ENCODE assay signal across 25 mouse cellular contexts in the genomic region with DNA sequence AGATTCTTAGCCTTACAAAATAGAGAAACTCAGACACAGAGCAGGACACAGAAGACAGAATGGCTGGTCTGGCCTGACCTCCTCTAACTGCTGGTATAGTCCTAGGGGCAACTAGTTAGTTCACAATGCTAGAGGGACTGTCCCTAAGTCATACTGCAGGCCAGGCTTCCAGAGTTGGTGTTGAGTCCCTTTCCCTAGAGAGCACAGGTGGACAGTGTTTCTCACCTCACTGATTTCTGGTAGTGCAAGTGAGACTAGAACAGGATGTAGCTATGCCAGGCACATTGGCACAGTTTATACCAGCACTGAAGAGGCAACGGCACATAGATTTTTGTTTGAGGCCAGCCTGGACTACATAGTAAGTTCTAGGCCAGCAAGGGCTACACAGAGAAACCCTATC.
"Had no signal": no experiment of that assay in that cellular context is flagged by ENCODE, and none has a peak within 500 bp of the region (broad histone marks: within the 10 kb centered on the region; RNA-seq: fewer than 3 reads in every experiment).

No protein-coding gene starts in this region.

- H3K27me3 ChIP-seq: intestine, embryonic 15.5 days had no signal

- H3K4me3 ChIP-seq: heart, embryonic 12.5 days; hindbrain, embryonic 10.5 days; hindbrain, embryonic 12.5 days; intestine, embryonic 15.5 days; layer of hippocampus, adult 2 months; left cerebral cortex, adult 2 months; limb, embryonic 10.5 days; limb, embryonic 12.5 days; liver, embryonic 13.5 days; liver, embryonic 15.5 days had no signal

- H3K9me3 ChIP-seq: heart, embryonic 12.5 days; hindbrain, embryonic 10.5 days; hindbrain, embryonic 12.5 days; intestine, embryonic 15.5 days; limb, embryonic 10.5 days; limb, embryonic 12.5 days; liver, embryonic 13.5 days; liver, embryonic 15.5 days had no signal

- H3K9ac ChIP-seq: heart, embryonic 12.5 days; hindbrain, embryonic 12.5 days; hindbrain, embryonic 14.5 days; intestine, embryonic 15.5 days; limb, embryonic 12.5 days; liver, embryonic 13.5 days; liver, embryonic 15.5 days had no signal

- ATAC-seq: hindbrain, embryonic 16.5 days; inflammation-experienced regulatory T-cells, adult 6 months; intestine, embryonic 15.5 days; intestine, postnatal 0 days had no signal

- H3K4me2 ChIP-seq: heart, embryonic 12.5 days; hindbrain, embryonic 12.5 days; hindbrain, embryonic 14.5 days; intestine, embryonic 15.5 days; limb, embryonic 12.5 days; liver, embryonic 13.5 days; liver, embryonic 15.5 days had no signal

- H3K27ac ChIP-seq: hindbrain, embryonic 10.5 days; hindbrain, embryonic 12.5 days; hindbrain, embryonic 14.5 days; intestine, embryonic 15.5 days; layer of hippocampus, adult 2 months; left cerebral cortex, adult 2 months; limb, embryonic 10.5 days; limb, embryonic 12.5 days; liver, embryonic 13.5 days; liver, embryonic 15.5 days had no signal

- DNase-seq: gastrocnemius, postnatal 14 days; gastrocnemius, postnatal 36 days; heart, adult 18-20 months; heart, postnatal 10 days; heart, postnatal 4 days; kidney, adult 18-20 months; kidney, adult 8-10 months; kidney, postnatal 10 days; kidney, postnatal 25 days; kidney, postnatal 4 days; liver; liver, embryonic 13.5 days had no signal
